Mouse (Mus musculus): ENCODE results near the gene Abca7. TPM values are rescaled to one million over a fixed set of nuclear protein-coding genes. Genes with fewer than 3 reads are reported as not detected.
A peak's percentile ranks its signal among the peaks of the same experiment; 100 is the strongest.
"Not testable (repeated sequence)": the region's sequence is repeated elsewhere in the genome, so short reads cannot be mapped to it uniquely, and the experiment has no call there.

The Abca7 gene
- polyA plus RNA-seq, 1 experiment from 2014 or later, result 4.1 TPM

DNA sequence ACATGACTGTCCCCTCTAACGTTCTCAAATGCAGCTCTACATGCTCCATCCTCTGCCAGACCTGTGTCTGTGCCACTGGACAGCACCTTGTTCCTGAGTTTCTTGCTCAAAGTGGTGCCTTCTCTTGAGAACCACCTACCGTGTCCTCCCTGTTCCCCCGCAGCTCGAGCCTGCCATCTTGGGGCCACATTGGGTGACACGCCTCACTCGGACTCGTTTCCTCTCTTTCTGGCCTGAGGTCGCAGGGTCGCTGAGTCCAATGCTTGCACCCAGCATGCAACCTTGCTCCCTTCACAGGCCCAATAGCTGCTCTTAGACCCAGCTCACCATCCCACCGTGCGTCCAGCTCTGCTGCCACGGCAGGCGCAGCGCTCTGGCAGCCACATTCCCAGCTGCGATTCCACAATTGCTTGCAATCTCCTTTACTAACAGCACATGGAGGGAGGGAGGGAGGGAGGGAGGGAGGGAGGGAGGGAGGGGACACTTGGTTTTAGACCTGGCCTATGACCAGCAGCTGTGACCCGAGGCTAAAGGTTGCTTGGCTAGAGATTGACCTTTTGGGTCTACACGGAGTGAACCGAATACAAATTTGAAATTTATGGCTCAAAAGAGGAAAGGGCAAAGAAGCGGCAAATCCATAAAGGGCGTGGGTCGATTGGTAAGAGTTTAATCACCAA, 38.0 kb upstream of the Abca7 start:
- Histone ChIP-seq H3K4me2 (ENCODE audit: low read length) (no peak overlapping the region), H3K4me3 (ENCODE audit: low read depth, low read length) (no peak overlapping the region), H3K9ac (ENCODE audit: low read depth, low read length) (no peak overlapping the region), H3K36me3 (ENCODE audit: control insufficient read depth, insufficient read depth, low read length) (peaks cover 2% of the 10 kb centered on the region; the same call in 1 of the 2 replicates), H3K27ac (ENCODE audit: low read length) (no peak overlapping the region), H3K27me3 (ENCODE audit: control insufficient read depth, insufficient read depth, low read depth, low read length) (no peaks in the 10 kb centered on the region), H3K4me1 (ENCODE audit: control insufficient read depth, insufficient read depth, low read length) (peaks cover 7% of the 10 kb centered on the region), H3K9me3 (replicated peaks; ENCODE audit: control insufficient read depth, low read length, poor library complexity, severe bottlenecking) (no peaks in the 10 kb centered on the region)
- 12% methylated on average over 21 of the region's 21 CpGs for WGBS
- ATAC-seq, result no peak

DNA sequence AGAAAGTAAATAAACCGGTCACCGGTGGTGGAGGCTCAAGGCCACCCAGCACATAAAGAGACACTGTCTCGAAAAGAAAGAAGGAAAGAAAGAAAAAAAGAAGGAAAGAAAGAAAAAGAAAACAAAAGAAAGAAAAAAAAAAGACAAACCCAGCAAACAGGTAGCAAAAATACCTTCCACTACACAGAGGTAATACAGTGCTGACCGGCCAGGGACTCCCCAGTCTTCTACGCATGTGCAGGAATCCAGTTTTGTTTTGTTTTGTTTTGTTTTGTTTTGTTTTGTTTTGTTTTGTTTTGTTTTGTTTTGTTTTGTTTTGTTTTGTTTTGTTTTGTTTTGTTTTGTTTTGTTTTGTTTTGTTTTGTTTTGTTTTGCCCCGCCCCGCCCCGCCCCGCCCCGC, 36.9 kb upstream of the Abca7 start:
- not testable (repeated sequence) for H3K27me3 ChIP-seq (ENCODE audit: control insufficient read depth, insufficient read depth, low read depth, low read length); H3K36me3 ChIP-seq (ENCODE audit: control insufficient read depth, insufficient read depth, low read length); ATAC-seq; H3K4me1 ChIP-seq (ENCODE audit: control insufficient read depth, insufficient read depth, low read length); H3K27ac ChIP-seq (ENCODE audit: low read length); H3K9ac ChIP-seq (ENCODE audit: low read depth, low read length); H3K9me3 ChIP-seq (replicated peaks; ENCODE audit: control insufficient read depth, low read length, poor library complexity, severe bottlenecking)
- WGBS, result 31% methylated on average over 10 of the region's 10 CpGs
- Histone ChIP-seq H3K4me2 (ENCODE audit: low read length) (0 out of 2 replicates have a peak overlapping the region, but pooled peaks have one; percentile 4), H3K4me3 (ENCODE audit: low read depth, low read length) (peak overlapping the region; percentile 81; the same call in 1 of the 2 replicates)

DNA sequence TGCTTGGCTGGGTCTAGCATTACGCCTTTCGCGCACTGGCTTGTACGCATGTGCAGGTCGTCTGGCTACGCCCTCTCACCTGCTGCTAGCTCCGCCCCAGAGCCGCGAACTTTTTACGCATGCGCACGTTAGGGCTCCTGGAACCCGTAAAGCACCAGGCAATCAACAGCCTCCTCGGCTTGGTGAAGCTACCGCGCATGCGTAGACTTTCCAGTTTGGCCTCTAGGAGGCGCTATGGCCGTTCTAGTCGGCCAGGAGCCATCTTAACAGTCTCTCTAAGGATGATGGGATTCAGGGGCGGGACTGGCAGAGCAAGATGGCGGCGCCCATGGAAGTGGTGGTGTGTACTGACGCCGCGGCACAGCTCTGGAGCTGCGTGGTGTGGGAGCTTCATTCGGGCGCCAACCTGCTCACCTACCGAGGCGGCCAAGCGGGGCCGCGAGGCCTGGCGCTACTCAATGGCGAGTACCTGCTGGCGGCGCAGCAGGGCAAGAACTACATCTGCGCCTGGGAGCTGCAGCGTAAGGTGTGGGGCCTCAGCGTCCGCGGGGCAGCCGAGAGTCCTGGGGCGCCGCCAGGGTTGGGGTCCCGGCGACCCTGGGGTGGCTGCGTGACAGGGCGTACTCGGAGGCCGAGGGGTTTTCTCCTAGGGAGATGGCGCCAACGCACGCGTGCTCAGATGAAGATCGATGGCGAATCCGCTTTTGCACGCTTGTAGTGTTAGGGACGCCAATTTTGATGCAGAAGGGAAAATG, 36.3 kb upstream of the Abca7 start, which contains the start of gene Wdr18:
Wdr18 (plus strand) TSS at position 306 of the 755 bp plus-strand sequence.
- Histone ChIP-seq H3K27me3 (ENCODE audit: control insufficient read depth, insufficient read depth, low read depth, low read length) (no peaks in the 10 kb centered on the region), H3K4me2 (ENCODE audit: low read length) (peak within 1 kb of the TSS; percentile 64), H3K4me3 (ENCODE audit: low read depth, low read length) (peak within 1 kb of the TSS; percentile 81), H3K27ac (ENCODE audit: low read length) (peak within 1 kb of the TSS; percentile 75), H3K4me1 (ENCODE audit: control insufficient read depth, insufficient read depth, low read length) (peaks cover 7% of the 10 kb centered on the region), H3K9ac (ENCODE audit: low read depth, low read length) (peak within 1 kb of the TSS; percentile 78), H3K36me3 (ENCODE audit: control insufficient read depth, insufficient read depth, low read length) (peaks cover 6% of the 10 kb centered on the region; the same call in 1 of the 2 replicates), H3K9me3 (replicated peaks; ENCODE audit: control insufficient read depth, low read length, poor library complexity, severe bottlenecking) (no peaks in the 10 kb centered on the region)
- WGBS, result under 1% methylated on average over 61 of the region's 61 CpGs
- ATAC-seq, result peak; percentile 97

DNA sequence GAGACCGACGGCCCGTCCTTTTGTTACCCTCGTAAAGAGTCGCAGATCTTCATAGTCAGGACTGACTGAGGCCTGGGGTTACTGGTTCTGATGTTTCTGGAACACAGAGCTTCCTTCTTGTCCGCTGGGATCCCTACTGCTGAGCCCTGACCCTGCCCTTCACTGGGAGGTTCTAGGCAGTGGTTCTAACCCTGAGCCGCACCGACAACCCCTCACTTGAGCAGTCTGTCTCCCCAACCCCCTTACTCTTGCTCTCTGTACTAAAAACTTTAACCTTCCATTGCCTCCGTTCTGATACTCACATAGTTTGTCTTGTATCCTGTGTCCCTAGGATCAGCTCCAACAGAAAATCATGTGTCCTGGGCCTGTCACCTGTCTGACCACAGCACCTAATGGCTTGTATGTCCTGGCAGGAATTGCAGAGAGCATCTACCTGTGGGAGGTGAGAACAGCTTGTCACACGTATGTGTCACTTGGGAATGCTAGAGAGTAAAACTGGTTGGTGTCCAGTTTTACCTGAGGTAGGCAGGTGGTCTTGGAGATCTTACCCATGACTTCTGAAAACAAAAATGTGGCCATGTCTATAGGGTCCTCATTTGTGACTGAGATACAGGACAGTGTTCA, 35.5 kb upstream of the Abca7 start:
- Histone ChIP-seq H3K36me3 (ENCODE audit: control insufficient read depth, insufficient read depth, low read length) (peaks cover 9% of the 10 kb centered on the region; the same call in 1 of the 2 replicates), H3K4me2 (ENCODE audit: low read length) (peak overlapping the region; percentile 64), H3K4me3 (ENCODE audit: low read depth, low read length) (peak overlapping the region; percentile 81), H3K27me3 (ENCODE audit: control insufficient read depth, insufficient read depth, low read depth, low read length) (no peaks in the 10 kb centered on the region), H3K4me1 (ENCODE audit: control insufficient read depth, insufficient read depth, low read length) (peaks cover 7% of the 10 kb centered on the region), H3K27ac (ENCODE audit: low read length) (peak overlapping the region; percentile 75; the same call in 1 of the 2 replicates), H3K9ac (ENCODE audit: low read depth, low read length) (peak overlapping the region; percentile 78), H3K9me3 (replicated peaks; ENCODE audit: control insufficient read depth, low read length, poor library complexity, severe bottlenecking) (no peaks in the 10 kb centered on the region)
- 0 out of 2 replicates have a peak, but pooled peaks have one; percentile 1 for ATAC-seq
- WGBS, result 14% methylated on average over 10 of the region's 10 CpGs

DNA sequence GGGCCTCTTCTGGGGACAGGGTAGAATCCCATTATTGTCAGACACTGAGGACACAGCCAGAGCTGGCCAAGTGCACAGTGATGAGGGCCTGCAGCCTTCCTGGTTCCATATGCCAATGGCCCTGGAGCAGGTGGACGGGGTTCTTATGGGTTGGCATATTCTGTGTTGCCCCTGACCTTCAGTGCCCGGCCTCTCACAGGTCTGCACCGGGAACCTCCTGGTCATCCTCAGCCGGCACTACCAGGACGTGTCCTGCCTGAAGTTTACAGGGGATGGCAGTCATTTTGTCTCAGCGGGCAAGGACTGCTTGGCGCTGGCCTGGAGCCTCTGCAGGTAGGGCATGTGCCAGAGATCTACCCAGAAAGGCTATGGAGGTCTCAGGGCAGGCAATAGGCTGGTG, 31.6 kb upstream of the Abca7 start:
- H3K27me3 ChIP-seq (ENCODE audit: control insufficient read depth, insufficient read depth, low read depth, low read length), result peaks cover 4% of the 10 kb centered on the region; the same call in 1 of the 2 replicates

DNA sequence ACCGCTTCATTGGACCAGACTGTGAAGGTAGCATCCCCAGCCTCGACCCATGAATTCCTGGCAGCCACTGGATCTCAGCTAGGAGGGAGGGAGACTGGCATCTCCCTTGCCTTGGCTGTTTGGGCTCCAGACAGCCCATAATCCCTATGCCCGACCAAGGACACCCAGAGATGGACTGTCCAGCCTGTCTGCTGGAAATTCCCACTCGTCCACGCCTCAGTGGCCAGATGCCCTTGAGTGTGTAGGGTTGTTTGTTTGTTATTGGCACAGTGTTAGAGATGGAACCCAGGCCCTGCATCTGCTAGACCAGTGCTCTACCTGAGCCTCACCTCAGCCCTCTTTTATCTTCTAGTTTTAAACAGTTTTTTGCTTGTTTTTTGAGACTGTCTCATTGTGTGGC, 31.0 kb upstream of the Abca7 start:
- H3K4me3 ChIP-seq (ENCODE audit: low read depth, low read length), result no peak overlapping the region
- H3K4me1 ChIP-seq (ENCODE audit: control insufficient read depth, insufficient read depth, low read length), result peaks cover 7% of the 10 kb centered on the region
- ATAC-seq, result no peak
- peaks cover 4% of the 10 kb centered on the region for H3K27me3 ChIP-seq (ENCODE audit: control insufficient read depth, insufficient read depth, low read depth, low read length)
- WGBS, result 93% methylated on average over 5 of the region's 5 CpGs
- H3K36me3 ChIP-seq (ENCODE audit: control insufficient read depth, insufficient read depth, low read length), result peaks cover 22% of the 10 kb centered on the region
- no peak overlapping the region for H3K9ac ChIP-seq (ENCODE audit: low read depth, low read length)
- no peak overlapping the region for H3K27ac ChIP-seq (ENCODE audit: low read length)
- H3K4me2 ChIP-seq (ENCODE audit: low read length), result no peak overlapping the region
- H3K9me3 ChIP-seq (replicated peaks; ENCODE audit: control insufficient read depth, low read length, poor library complexity, severe bottlenecking), result no peaks in the 10 kb centered on the region

More for the DNA sequence above, 31.6 kb upstream of the Abca7 start:
- no peak overlapping the region for H3K4me3 ChIP-seq (ENCODE audit: low read depth, low read length)
- peaks cover 7% of the 10 kb centered on the region for H3K4me1 ChIP-seq (ENCODE audit: control insufficient read depth, insufficient read depth, low read length)
- no peak for ATAC-seq
- WGBS, result 96% methylated on average over 7 of the region's 7 CpGs
- no peak overlapping the region for H3K4me2 ChIP-seq (ENCODE audit: low read length)
- H3K9ac ChIP-seq (ENCODE audit: low read depth, low read length), result no peak overlapping the region
- H3K9me3 ChIP-seq (replicated peaks; ENCODE audit: control insufficient read depth, low read length, poor library complexity, severe bottlenecking), result no peaks in the 10 kb centered on the region
- peaks cover 22% of the 10 kb centered on the region for H3K36me3 ChIP-seq (ENCODE audit: control insufficient read depth, insufficient read depth, low read length)
- H3K27ac ChIP-seq (ENCODE audit: low read length), result no peak overlapping the region

DNA sequence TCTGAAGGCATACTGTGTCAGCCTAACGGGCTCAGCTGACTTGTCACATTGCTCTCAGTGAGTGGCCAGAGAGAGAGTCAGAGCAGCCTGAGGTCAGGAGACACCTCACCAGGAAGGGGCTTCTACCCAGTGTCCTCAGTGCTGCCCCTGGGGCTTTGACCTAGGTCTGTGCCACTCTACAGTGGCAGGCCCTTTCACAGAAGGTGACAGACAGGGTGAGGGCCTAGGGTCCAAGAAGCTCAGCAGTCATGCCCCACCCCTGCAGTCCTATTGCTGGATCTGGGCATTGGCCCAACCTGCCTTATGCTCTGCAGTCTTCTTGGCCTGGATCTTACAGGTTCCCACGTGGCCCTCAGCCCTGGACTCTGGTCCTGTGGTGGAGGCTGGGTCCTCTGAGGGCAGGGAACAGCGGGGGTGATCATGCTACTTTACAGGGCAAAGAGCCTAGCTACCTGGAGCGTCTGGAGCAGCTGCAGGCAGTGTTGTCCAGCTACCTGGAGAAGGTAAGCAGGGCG, 29.4 kb upstream of the Abca7 start:
- ATAC-seq, result no peak
- WGBS, result 90% methylated on average over 5 of the region's 5 CpGs
- no peaks in the 10 kb centered on the region for H3K9me3 ChIP-seq (replicated peaks; ENCODE audit: control insufficient read depth, low read length, poor library complexity, severe bottlenecking)
- no peak overlapping the region for H3K4me2 ChIP-seq (ENCODE audit: low read length)
- H3K9ac ChIP-seq (ENCODE audit: low read depth, low read length), result no peak overlapping the region
- H3K27me3 ChIP-seq (ENCODE audit: control insufficient read depth, insufficient read depth, low read depth, low read length), result peaks cover 18% of the 10 kb centered on the region
- H3K4me1 ChIP-seq (ENCODE audit: control insufficient read depth, insufficient read depth, low read length), result 0 out of 2 replicates have a peak, but pooled peaks cover 3% of the 10 kb centered on the region
- H3K27ac ChIP-seq (ENCODE audit: low read length), result no peak overlapping the region
- no peak overlapping the region for H3K4me3 ChIP-seq (ENCODE audit: low read depth, low read length)
- H3K36me3 ChIP-seq (ENCODE audit: control insufficient read depth, insufficient read depth, low read length), result peaks cover 22% of the 10 kb centered on the region

DNA sequence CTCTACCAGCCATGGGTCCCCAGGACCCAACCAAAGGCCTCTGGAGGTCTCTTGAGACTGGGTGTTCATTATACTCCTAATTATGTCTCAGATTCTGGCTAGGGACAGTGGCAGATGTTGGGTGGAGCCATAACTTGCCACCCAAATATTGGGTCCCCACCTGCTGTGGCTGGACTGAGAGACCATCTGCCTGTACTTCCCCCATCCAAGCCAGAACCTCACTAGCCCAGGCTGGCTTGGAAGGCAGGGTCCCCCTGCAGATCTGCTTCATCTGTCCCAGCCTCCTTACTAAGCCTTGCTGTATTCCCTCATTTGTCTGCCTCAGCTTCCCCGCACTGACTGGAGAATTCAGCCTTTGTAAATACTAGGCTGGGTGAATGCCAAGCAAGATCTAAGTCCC, 28.1 kb upstream of the Abca7 start:
- WGBS, result 88% methylated on average over 1 of the region's 1 CpGs
- H3K4me2 ChIP-seq (ENCODE audit: low read length), result no peak overlapping the region
- H3K36me3 ChIP-seq (ENCODE audit: control insufficient read depth, insufficient read depth, low read length), result peaks cover 21% of the 10 kb centered on the region
- peaks cover 20% of the 10 kb centered on the region for H3K27me3 ChIP-seq (ENCODE audit: control insufficient read depth, insufficient read depth, low read depth, low read length)
- H3K4me1 ChIP-seq (ENCODE audit: control insufficient read depth, insufficient read depth, low read length), result 0 out of 2 replicates have a peak, but pooled peaks cover 3% of the 10 kb centered on the region
- H3K4me3 ChIP-seq (ENCODE audit: low read depth, low read length), result no peak overlapping the region
- H3K9me3 ChIP-seq (replicated peaks; ENCODE audit: control insufficient read depth, low read length, poor library complexity, severe bottlenecking), result no peaks in the 10 kb centered on the region
- H3K27ac ChIP-seq (ENCODE audit: low read length), result no peak overlapping the region
- no peak for ATAC-seq
- H3K9ac ChIP-seq (ENCODE audit: low read depth, low read length), result no peak overlapping the region

Measured in midbrain, embryonic 16.5 days (tissue).